Mouse (Mus musculus): Measurements from ENCODE around the gene Adamtsl5. TPM values are rescaled to one million over a fixed set of nuclear protein-coding genes. Genes with fewer than 3 reads are reported as not detected.

Gene Adamtsl5
- total RNA-seq, 2 experiments from 2014 or later: 8.8 to 10.4 TPM

DNA sequence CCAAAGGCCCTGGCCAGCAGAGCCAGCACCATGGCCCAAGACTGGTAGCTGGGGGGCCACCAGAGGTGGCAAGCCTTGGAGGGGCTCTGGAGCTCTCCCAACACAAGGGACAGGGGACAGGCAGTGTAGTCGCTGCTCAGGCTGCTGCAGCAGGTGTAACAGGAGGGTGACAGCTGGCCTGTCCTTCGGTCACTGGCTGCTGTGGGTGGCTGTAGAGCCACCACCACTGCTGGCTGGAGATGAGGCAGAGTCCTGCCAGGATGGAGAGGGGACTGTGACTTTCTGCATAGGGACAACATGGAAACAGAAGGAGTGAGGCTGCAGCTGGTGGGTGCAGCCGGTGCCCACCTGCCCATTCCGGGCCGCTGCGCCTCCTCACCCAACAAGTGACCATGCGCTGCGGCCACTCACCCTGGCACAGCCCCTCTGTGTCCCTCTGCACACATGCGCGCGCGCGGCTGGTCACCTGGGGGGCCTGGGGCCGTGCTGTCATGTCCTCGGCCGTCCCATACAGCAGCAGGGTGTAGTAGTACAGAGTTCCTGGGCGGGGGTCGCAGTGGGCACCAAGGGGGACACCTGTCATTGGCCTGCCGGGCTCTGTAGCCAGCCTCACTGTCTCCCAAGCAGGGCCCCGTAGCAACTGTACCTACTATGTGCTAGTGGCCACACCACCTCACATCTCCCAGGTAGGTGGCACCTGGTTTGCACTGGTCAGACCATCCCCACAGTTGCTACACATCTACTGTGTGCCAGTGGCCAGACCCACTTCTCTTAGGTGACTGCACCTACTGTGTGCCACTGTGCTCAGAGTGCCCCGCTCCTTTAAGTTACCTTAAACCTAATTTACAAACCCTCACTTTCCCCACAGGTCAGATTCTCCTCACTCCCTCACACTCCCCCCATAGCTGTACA is 26.3 kb downstream of the Adamtsl5 start:
- DNase-seq (ENCODE audit: low spot score in 2 of 2): no peak

DNA sequence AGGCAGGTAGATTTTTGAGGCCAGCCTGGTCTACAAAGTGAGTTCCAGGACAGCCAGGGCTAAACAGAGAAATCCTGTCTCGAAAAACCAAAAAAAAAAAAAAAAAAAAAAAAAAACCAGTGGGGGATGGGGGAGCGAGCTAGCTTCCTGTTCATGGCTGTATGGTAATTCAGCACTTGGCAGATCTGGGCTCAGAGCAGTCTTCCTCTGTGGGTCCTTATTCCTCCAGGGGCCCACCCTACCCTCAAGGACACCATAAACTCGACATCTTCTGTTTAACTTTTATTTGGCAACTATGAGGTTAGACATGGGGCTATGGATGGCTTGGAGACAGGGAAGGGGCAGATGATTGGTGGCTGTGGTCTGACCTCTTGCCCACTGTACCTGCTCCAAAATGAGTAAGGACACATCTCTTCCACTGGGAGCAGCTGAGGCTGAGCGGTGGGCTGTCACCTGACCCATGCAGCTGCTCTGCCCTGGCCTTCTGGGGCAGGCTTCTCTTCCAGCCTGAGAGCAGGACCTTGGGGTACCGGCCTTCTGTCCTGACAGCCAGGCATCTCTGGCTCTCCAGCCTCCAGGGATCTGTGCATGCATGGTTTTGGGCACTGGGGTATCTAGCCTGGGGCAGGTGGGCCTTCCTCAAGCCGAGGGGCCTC is 27.1 kb downstream of the Adamtsl5 start:
- DNase-seq (ENCODE audit: low spot score in 2 of 2): no peak

- peak; percentile 92 to 95 for DNase-seq (ENCODE audit: low spot score in 2 of 2)
These were observed 27.9 kb downstream of the Adamtsl5 start, which contains the start of gene 2310011J03Rik for GRCm38 (mm10) chr10:80320340-80320760. 2310011J03Rik (minus strand) TSS chr10:80320537.

- DNase-seq (ENCODE audit: low spot score in 2 of 2): no peak
These were observed 31.2 kb downstream of the Adamtsl5 start for GRCm38 (mm10) chr10:80317011-80317410.

DNA sequence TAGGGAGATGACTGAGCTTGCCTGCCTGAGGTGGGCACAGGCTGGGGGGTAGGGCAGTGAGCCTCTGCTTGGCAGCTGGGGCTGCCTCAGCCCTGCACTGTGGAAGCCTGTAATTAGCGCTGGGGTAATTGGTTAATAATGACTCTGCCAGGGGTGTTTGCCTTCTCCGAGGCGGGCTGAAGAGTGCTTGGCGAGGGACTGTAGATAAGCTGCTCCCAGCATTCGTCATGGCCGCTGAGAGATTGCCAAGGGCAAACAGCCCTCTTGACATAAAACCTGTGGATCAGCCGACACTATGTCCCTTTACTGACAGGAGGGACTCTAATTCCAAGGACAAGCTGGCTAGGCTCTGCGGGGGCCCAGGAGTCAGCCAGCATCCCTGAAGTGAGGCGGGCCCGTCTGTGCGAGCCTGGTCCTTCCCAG is 31.8 kb downstream of the Adamtsl5 start:
- peak in 1 of 2 experiments; percentile 20 for DNase-seq (ENCODE audit: low spot score in 2 of 2)

- DNase-seq (ENCODE audit: low spot score in 2 of 2): no peak
These were observed 32.9 kb downstream of the Adamtsl5 start for GRCm38 (mm10) chr10:80315315-80315714.

- DNase-seq (ENCODE audit: low spot score in 2 of 2): no peak
These were observed 33.7 kb downstream of the Adamtsl5 start for GRCm38 (mm10) chr10:80314494-80315001.

- DNase-seq (ENCODE audit: low spot score in 2 of 2): peak in 1 of 2 experiments; percentile 12
These were observed 34.5 kb downstream of the Adamtsl5 start for GRCm38 (mm10) chr10:80313627-80314201.

DNA sequence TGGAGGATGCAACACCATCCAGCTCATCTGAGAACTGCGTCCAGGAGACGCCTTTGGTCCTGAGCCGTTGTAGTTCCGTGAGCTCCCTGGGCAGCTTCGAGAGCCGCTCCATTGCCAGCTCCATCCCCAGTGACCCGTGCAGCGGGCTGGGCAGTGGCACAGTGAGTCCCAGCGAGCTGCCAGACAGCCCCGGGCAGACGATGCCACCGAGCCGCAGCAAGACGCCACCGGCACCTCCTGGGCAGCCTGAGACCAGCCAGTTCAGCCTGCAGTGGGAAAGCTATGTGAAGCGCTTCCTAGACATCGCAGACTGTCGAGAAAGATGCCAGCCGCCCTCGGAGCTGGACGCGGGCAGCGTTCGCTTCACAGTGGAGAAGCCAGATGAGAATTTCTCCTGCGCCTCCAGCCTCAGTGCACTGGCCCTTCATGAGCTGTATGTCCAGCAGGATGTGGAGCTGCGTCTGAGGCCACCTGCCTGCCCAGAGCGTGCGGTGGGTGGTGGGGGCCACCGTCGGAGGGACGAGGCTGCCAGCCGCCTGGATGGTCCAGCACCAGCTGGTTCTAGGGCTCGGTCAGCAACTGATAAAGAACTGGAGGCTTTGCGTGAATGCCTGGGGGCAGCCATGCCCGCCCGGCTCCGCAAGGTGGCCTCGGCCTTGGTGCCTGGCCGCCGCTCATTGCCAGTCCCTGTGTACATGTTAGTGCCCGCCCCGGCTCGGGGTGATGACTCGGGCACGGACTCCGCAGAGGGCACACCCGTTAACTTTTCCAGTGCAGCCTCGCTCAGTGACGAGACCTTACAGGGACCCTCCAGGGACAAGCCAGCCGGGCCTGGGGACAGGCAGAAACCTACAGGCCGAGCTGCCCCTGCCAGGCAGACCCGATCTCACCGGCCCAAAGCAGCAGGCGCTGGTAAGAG is 35.4 kb downstream of the Adamtsl5 start:
- no peak for DNase-seq (ENCODE audit: low spot score in 2 of 2)

DNA sequence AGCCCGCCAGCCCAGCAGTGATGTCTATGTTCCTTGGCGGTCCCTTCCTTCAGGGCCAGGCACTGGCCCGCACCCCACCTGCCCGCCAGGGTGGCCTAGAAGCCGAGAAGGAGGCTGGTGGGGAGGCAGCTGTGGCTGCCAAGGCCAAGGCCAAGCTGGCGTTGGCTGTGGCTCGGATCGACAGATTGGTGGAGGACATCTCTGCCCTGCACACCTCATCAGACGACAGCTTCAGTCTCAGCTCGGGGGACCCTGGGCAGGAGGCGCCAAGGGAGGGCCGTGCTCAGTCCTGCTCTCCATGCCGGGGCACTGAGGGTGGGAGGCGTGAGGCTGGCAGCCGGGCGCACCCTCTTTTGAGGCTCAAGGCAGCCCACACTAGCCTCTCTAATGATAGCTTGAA is 36.7 kb downstream of the Adamtsl5 start:
- DNase-seq (ENCODE audit: low spot score in 2 of 2): no peak

DNA sequence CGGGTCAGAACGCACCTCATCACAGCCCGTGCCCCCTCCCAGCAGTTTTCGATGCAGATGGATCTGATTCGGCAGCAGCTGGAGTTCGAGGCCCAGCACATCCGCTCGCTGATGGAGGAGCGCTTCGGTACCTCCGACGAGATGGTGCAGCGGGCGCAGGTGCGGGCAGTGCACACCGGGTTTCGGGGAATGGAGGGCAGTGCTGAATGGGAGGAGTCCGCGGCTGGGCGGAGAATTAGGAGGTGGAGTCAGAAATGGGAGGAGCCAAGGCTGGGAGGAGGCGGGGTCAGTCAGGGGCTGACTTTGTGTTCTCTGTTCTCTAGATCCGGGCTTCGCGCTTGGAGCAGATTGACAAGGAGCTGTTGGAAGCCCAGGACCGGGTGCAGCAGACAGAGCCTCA is 43.4 kb downstream of the Adamtsl5 start:
- no peak for DNase-seq (ENCODE audit: low spot score in 2 of 2)

DNA sequence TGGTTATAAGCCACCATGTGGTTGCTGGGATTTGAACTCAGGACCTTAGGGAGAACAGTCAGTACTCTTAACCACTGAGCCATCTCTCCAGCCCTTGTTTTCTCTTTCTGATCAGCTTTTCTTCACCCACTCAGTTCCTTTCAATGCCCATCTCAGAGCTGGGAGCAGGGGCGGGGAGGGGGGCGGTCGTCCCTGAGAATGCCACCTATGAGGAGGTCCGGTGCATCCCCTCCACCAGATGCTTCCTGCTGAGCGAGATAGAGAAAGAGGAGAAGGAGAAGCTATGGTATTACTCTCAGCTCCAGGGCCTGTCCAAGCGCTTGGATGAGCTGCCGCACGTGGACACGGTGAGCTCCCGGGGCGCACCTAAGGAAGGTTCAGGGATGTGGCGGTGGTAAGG is 43.8 kb downstream of the Adamtsl5 start:
- no peak for DNase-seq (ENCODE audit: low spot score in 2 of 2)

DNA sequence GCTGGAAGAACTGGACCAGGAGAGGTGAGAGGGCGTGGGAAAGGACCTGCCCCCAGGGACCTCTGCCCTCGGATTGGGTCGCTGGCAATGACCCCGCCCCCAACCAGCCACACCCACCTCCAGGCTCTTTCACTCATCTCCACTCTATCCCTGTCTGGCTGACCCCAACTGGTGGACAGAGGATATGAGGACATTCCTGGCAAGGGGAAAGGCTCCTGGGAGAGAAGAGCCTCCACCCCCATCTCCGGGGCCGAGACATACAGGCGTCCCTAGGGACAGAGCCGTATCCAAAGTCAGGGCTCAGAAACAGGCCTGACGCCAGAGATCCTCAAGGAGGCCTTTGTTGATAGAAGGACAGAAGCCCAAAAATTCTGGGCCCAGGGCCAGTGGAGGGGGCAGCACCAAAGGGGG is 45.7 kb downstream of the Adamtsl5 start:
- DNase-seq (ENCODE audit: low spot score in 2 of 2): no peak

- DNase-seq (ENCODE audit: low spot score in 2 of 2): no peak
These were observed 46.2 kb downstream of the Adamtsl5 start for GRCm38 (mm10) chr10:80302082-80302355.

DNA sequence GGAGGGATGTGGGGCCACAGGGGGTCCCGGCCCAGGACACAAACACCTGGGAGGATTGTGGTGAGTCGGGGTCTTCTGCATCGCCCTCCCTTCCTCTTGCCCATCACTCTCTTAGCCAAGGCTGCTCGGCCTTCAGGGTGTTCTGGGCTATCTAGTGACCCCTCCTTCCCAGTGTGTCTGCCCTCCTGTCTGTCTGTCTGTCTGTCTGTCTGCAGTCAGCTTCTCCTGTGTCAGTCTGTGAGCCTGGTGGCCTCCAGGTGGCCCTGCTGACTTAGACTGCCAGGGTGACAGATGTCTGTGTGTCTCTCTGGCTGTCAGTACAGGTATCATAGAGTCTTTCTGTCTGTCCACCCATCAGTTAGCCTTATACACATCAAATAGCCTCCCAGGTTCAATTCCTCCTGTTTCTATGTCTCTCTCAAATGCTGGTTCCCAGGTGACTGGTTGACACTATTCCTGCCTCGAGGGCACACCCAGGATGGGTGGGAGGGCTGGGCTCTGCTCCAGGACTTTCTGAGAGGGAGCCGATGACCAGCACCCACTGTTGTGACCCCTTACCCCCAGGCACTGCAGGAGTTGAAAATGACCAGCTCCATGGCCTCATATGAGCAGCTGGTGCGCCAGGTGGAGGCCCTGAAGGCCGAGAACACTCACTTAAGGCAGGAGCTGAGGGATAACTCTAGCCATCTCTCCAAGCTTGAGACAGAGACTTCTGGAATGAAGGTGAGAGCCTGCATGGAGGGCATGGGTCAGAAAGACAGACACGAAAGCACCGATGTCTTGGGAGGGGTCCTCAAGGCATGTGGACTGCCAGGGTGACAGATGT is 46.7 kb downstream of the Adamtsl5 start:
- no peak for DNase-seq (ENCODE audit: low spot score in 2 of 2)

DNA sequence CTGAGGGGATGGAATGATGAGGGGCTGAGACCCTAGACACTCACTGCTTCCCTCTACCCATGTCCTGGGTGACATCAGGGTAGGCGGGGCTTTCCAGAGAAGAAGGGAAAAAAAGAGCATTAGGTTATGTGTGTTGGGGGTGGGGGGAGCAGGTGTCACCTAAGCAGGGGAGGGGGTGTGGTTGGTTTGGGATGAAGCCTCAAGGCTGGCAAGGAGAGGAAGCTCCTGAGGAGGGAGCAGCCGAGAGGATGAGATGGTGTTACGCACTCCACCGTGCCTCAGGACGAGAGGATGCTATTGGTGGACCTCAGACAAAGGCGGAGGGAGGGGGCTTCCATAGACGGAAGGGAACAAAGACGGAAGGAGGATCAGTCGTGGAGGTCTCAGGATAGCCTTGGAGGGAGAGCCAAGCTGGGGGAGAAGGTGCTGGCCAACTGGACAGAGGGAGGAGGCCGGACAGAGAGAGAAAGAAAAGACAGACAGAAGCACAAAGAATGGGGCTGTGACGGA is 47.5 kb downstream of the Adamtsl5 start:
- DNase-seq (ENCODE audit: low spot score in 2 of 2): no peak

DNA sequence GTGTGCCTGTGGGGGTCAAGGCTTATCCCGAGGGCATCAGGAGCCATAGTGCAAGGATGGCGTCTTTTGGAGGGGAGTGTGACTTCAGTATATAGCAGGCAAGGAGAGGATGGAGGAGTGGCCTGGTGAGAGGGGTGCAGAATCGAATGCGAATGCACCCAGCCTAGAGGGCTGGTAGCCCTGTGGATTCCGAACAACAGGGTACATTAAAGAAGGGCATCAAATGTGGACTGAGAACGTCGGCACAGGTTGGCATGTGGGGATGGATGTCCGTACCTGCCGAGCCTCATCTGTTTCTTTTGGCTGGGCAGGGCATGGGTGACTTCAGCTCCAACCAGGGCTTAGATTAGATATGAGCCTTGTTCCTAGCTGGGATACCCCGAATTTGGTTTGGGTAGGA is 48.4 kb downstream of the Adamtsl5 start:
- no peak for DNase-seq (ENCODE audit: low spot score in 2 of 2)

- no peak for DNase-seq (ENCODE audit: low spot score in 2 of 2)
These were observed 48.9 kb downstream of the Adamtsl5 start for GRCm38 (mm10) chr10:80299301-80299700.

- DNase-seq (ENCODE audit: low spot score in 2 of 2): peak; percentile 92 to 93
These were observed 49.5 kb downstream of the Adamtsl5 start for GRCm38 (mm10) chr10:80298571-80299281.
